Mouse (Mus musculus) liver, embryonic 14.5 days (tissue): Measurements from ENCODE around the gene Gpr35. TPM values are rescaled to one million over a fixed set of nuclear protein-coding genes. Genes with fewer than 3 reads are reported as not detected.

Source experiments
- ATAC-seq: fragments of 200-750 bp; cut with Nextera tagmentation; 2 replicates; pipeline ENCODE4 v1.8.0; 2017; ENCODE audit warnings: moderate number of reproducible peaks, mild to moderate bottlenecking, moderate library complexity; ENCODE audit not compliant: insufficient read depth
- DNase-seq, 3 experiments: peaks; one replicate each; pipeline ENCODE4 v3.0.0-alpha.2; 2012 to 2013; ENCODE audit warnings: low read depth in 3 of 3, low spot score in 3 of 3
- H3K27ac ChIP-seq: fragments of 300-500 bp; sonication (generic); 2 replicates; pipeline ENCODE4 v1.5.1; 2014; ENCODE audit warnings: moderate library complexity, mild to moderate bottlenecking, control low read depth, inconsistent platforms
- H3K27me3 ChIP-seq: fragments of 300-500 bp; sonication (generic); 2 replicates; pipeline ENCODE4 v1.6.1; 2014; ENCODE audit warnings: mild to moderate bottlenecking, low read length, moderate library complexity; ENCODE audit not compliant: control insufficient read depth, insufficient read depth
- H3K36me3 ChIP-seq: fragments of 300-500 bp; sonication (generic); replicated peaks from 2 replicates; pipeline ENCODE4 v1.6.1; 2014; ENCODE audit warnings: low read depth; ENCODE audit not compliant: control insufficient read depth, insufficient read depth
- H3K4me1 ChIP-seq, 2 experiments: fragments of 200-500 bp in 1 of 2; fragments of 300-500 bp in 1 of 2; sonication (generic) in 1 of 2; replicated peaks; 2 replicates each; pipeline ENCODE4 v1.6.1; 2012 to 2014; ENCODE audit warnings: antibody characterized with exemption in 1 of 2, inconsistent platforms in 1 of 2, low read length in 1 of 2; ENCODE audit not compliant: control insufficient read depth in 2 of 2, insufficient read depth in 2 of 2
- H3K4me2 ChIP-seq: fragments of 300-500 bp; sonication (generic); 2 replicates; pipeline ENCODE4 v1.6.1; 2014; ENCODE audit warnings: low read depth, mild to moderate bottlenecking, control low read depth, moderate library complexity
- H3K4me3 ChIP-seq, 2 experiments: fragments of 200-500 bp in 1 of 2; fragments of 300-500 bp in 1 of 2; sonication (generic) in 1 of 2; 2 replicates each; pipeline ENCODE4 v1.5.1; 2012 to 2014; ENCODE audit warnings: low read depth in 2 of 2, low read length in 2 of 2, mild to moderate bottlenecking in 2 of 2, control low read depth in 1 of 2, inconsistent platforms in 1 of 2, moderate library complexity in 1 of 2; ENCODE audit not compliant: insufficient read depth in 1 of 2
- H3K9ac ChIP-seq: fragments of 300-500 bp; sonication (generic); replicated peaks from 2 replicates; pipeline ENCODE4 v1.6.1; 2014; ENCODE audit warnings: mild to moderate bottlenecking, control low read depth, moderate library complexity
- H3K9me3 ChIP-seq: fragments of 300-500 bp; sonication (generic); 2 replicates; pipeline ENCODE4 v1.6.1; 2016; ENCODE audit warnings: low read length, mixed read lengths; ENCODE audit not compliant: control insufficient read depth
- CTCF ChIP-seq: IDR thresholded peaks from 2 replicates; pipeline ENCODE4 v1.5.1; 2016; ENCODE audit warnings: antibody characterized with exemption, low read depth, control low read depth
- EP300 ChIP-seq: IDR thresholded peaks from 2 replicates; pipeline ENCODE4 v1.6.1; 2016; ENCODE audit warnings: antibody characterized with exemption, low read depth
- WGBS: fragments of 180-500 bp; shearing (Covaris S2); extraction: QIAGEN DNeasy Blood & Tissue Kit; methylation state at CpG from one replicate; pipeline ENCODE4 v1.1.7; 2014; ENCODE audit not compliant: insufficient replicate concordance; 5-methylcytosine and 5-hydroxymethylcytosine counted together
- polyA plus RNA-seq, 2 experiments: library from polyadenylated mRNA; depleted of rRNA in 1 of 2; stranded (reverse) in 1 of 2; unstranded in 1 of 2; fragments of >200 nt; fragmentation: Nextera tagmentation in 1 of 2; extraction: Ambion mirVana in 1 of 2; gene quantifications; 2 replicates each; pipeline versions ENCODE4 v1.2.1 to v1.2.3; 2012 to 2014

The Gpr35 gene
- polyA plus RNA-seq, 2 experiments, result 0.40 to 0.76 TPM

- 0 out of 4 replicates have a peak, but pooled peaks cover 0 to 2% of the 10 kb centered on the region in 2 experiments for H3K4me1 ChIP-seq
- H3K36me3 ChIP-seq, result no peaks in the 10 kb centered on the region
- H3K27ac ChIP-seq, result no peak overlapping the region
- DNase-seq, result no peak
- no peaks in the 10 kb centered on the region for H3K9me3 ChIP-seq
- H3K9ac ChIP-seq, result no peak overlapping the region
- no peak overlapping the region for H3K4me3 ChIP-seq
- H3K27me3 ChIP-seq, result no peaks in the 10 kb centered on the region
- 55% methylated on average over 7 of the region's 7 CpGs for WGBS
- H3K4me2 ChIP-seq, result no peak overlapping the region
- ATAC-seq, result no peak
- TF ChIP-seq EP300, result no peak
- no peak for TF ChIP-seq CTCF
Measured at GRCm38 (mm10) chr1:92981056-92981845, 30.6 kb downstream of the Gpr35 start.

GRCm38 (mm10) chr1:92982931-92983605 is 32.4 kb downstream of the Gpr35 start:
- H3K4me3 ChIP-seq, result no peak overlapping the region
- no peak for TF ChIP-seq EP300
- TF ChIP-seq CTCF, result no peak
- H3K27ac ChIP-seq, result no peak overlapping the region
- no peaks in the 10 kb centered on the region for H3K27me3 ChIP-seq
- no peaks in the 10 kb centered on the region for H3K9me3 ChIP-seq
- DNase-seq, result no peak
- H3K4me1 ChIP-seq, result 0 out of 4 replicates have a peak, but pooled peaks cover 0 to 2% of the 10 kb centered on the region in 2 experiments
- no peaks in the 10 kb centered on the region for H3K36me3 ChIP-seq
- 81% methylated on average over 17 of the region's 17 CpGs for WGBS
- no peak overlapping the region for H3K4me2 ChIP-seq
- H3K9ac ChIP-seq, result no peak overlapping the region
- no peak for ATAC-seq

GRCm38 (mm10) chr1:92984999-92985398 is 34.3 kb downstream of the Gpr35 start:
- 64% methylated on average over 5 of the region's 5 CpGs for WGBS
- peak; percentile 19; the same call in 1 of the 2 replicates for TF ChIP-seq CTCF
- no peak for TF ChIP-seq EP300
- no peaks in the 10 kb centered on the region for H3K36me3 ChIP-seq
- no peak for ATAC-seq
- no peak overlapping the region for H3K27ac ChIP-seq
- H3K4me1 ChIP-seq, result 0 out of 4 replicates have a peak, but pooled peaks cover 0 to 2% of the 10 kb centered on the region in 2 experiments
- H3K27me3 ChIP-seq, result no peaks in the 10 kb centered on the region
- no peak overlapping the region for H3K4me3 ChIP-seq
- no peaks in the 10 kb centered on the region for H3K9me3 ChIP-seq
- H3K4me2 ChIP-seq, result no peak overlapping the region
- H3K9ac ChIP-seq, result no peak overlapping the region
- DNase-seq, result no peak

- ATAC-seq (no peak), DNase-seq (no peak)
- Histone ChIP-seq H3K27ac (no peak overlapping the region), H3K4me1 (no peaks in the 10 kb centered on the region), H3K4me3 (no peak overlapping the region), H3K9me3 (no peaks in the 10 kb centered on the region), H3K36me3 (no peaks in the 10 kb centered on the region), H3K4me2 (no peak overlapping the region), H3K9ac (no peak overlapping the region), H3K27me3 (no peaks in the 10 kb centered on the region)
- WGBS, result 58% methylated on average over 4 of the region's 4 CpGs
- TF ChIP-seq CTCF (no peak), EP300 (no peak)
Measured at GRCm38 (mm10) chr1:92988894-92989293, 38.2 kb downstream of the Gpr35 start.

- H3K4me3 ChIP-seq, result no peak overlapping the region
- DNase-seq (no peak), ATAC-seq (no peak)
- H3K4me2 ChIP-seq, result no peak overlapping the region
- H3K9me3 ChIP-seq, result no peaks in the 10 kb centered on the region
- H3K27ac ChIP-seq, result no peak overlapping the region
- no peaks in the 10 kb centered on the region for H3K4me1 ChIP-seq
- WGBS, result 54% methylated on average over 4 of the region's 4 CpGs
- H3K27me3 ChIP-seq, result no peaks in the 10 kb centered on the region
- no peak overlapping the region for H3K9ac ChIP-seq
- H3K36me3 ChIP-seq, result no peaks in the 10 kb centered on the region
- TF ChIP-seq EP300 (no peak), CTCF (no peak)
Measured at GRCm38 (mm10) chr1:92989891-92990290, 39.2 kb downstream of the Gpr35 start.
